Mouse (Mus musculus): ENCODE data around the gene Ambra1.

- no peak for TF ChIP-seq CTCF (IDR thresholded peaks at IDR 0.05; ENCODE audit: borderline replicate concordance, insufficient read depth, low read depth, low read length)
- no peak for TF ChIP-seq POLR2A (IDR thresholded peaks at IDR 0.05; ENCODE audit: borderline replicate concordance, insufficient read depth, low read length)
Measured at GRCm38 (mm10) chr2:91932160-91932711, 202.3 kb downstream of the Ambra1 start, which contains the start of gene Mdk.
